Mouse (Mus musculus): ENCODE results near the gene Cdc37l1.

- TF ChIP-seq POLR2A (IDR thresholded peaks at IDR 0.05; ENCODE audit: insufficient read depth, low read depth, low read length) (no peak), EP300 (IDR thresholded peaks at IDR 0.05; ENCODE audit: insufficient read depth, low read depth, low read length) (no peak)
Observed at GRCm38 (mm10) chr19:29055469-29055868, 65.3 kb downstream of the Cdc37l1 start.
